Mouse (Mus musculus) heart, adult 2 months (tissue): ENCODE results near the gene Gimap5.

Experiments
- CTCF ChIP-seq: fragments of 200-600 bp; IDR thresholded peaks from 2 replicates; pipeline ENCODE4 v1.8.1; 2022; ENCODE audit warnings: antibody characterized with exemption, mild to moderate bottlenecking, moderate library complexity
- EP300 ChIP-seq: fragments of 200-500 bp; IDR thresholded peaks from 2 replicates; pipeline ENCODE4 v1.6.1; 2011; ENCODE audit warnings: low read depth, low read length, control low read depth; ENCODE audit not compliant: insufficient read depth
- POLR2A ChIP-seq: fragments of 200-500 bp; IDR thresholded peaks from 2 replicates; pipeline ENCODE4 v1.6.1; 2011; ENCODE audit warnings: mild to moderate bottlenecking, low read depth, low read length, control low read depth; ENCODE audit not compliant: insufficient read depth

DNA sequence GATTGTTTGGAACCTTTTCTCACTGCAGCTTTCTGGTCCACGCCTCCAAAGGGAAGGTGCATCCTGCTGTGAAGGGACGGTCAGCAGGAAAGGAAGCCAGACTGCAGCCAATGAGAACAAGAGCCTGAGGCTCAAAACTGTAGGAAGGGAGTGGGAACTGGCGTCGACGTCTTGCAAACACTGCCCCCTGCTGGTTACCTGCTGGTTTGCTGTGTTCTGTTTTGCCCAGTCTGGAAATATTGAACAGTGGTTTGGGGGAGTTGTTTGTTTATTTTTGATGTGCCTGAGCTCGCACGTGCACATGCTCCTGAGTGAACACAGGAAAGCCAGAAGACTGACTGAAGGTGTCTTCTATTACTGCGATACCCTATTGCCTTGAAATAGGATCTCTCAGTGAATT, 26.0 kb downstream of the Gimap5 start:
- no peak; the same call in 1 of the 2 replicates for TF ChIP-seq CTCF
- no peak for TF ChIP-seq POLR2A
- peak; percentile 85 for TF ChIP-seq EP300
